Mouse (Mus musculus) CD4-positive, CD25-positive, alpha-beta regulatory T cell, adult 2 months (primary cell): ENCODE measurements at regions not wholly inside any gene's neighbourhood (a gene's known extent, or its start where the extent isn't known, plus 50 kb on each side); places are given as distances from the start of the nearest gene placed in this dataset.

Experiments used
- DNase-seq: peaks from one replicate; pipeline ENCODE4 v3.0.0-alpha.2; 2012; ENCODE audit warnings: low read depth, low spot score

- no peak for DNase-seq
Measured at GRCm38 (mm10) chr9:27556315-27557225, 160.0 kb downstream of the Spata19 start.

GRCm38 (mm10) chr9:27557886-27558285, 161.3 kb downstream of the Spata19 start:
- no peak for DNase-seq

- DNase-seq = peak; percentile 13
Measured at GRCm38 (mm10) chr9:27558286-27558685, 161.7 kb downstream of the Spata19 start.

GRCm38 (mm10) chr9:27568372-27569053, 171.9 kb downstream of the Spata19 start:
- no peak for DNase-seq

- no peak for DNase-seq
Measured at GRCm38 (mm10) chr9:27569054-27569387, 172.4 kb downstream of the Spata19 start.

GRCm38 (mm10) chr9:27617096-27617839, 173.3 kb upstream of the Opcml start:
- no peak for DNase-seq

- no peak for DNase-seq
Measured at GRCm38 (mm10) chr9:27634901-27635300, 155.7 kb upstream of the Opcml start.

- no peak for DNase-seq
Measured at GRCm38 (mm10) chr9:27640611-27641010, 150.0 kb upstream of the Opcml start.

GRCm38 (mm10) chr9:27643312-27643711, 147.3 kb upstream of the Opcml start:
- DNase-seq = no peak

- no peak for DNase-seq
Measured at GRCm38 (mm10) chr9:27643916-27644315, 146.7 kb upstream of the Opcml start.

GRCm38 (mm10) chr9:27645435-27645834, 145.1 kb upstream of the Opcml start:
- no peak for DNase-seq

GRCm38 (mm10) chr9:27646100-27646499, 144.5 kb upstream of the Opcml start:
- no peak for DNase-seq

GRCm38 (mm10) chr9:27646956-27647355, 143.6 kb upstream of the Opcml start:
- no peak for DNase-seq

- no peak for DNase-seq
Measured at GRCm38 (mm10) chr9:27658001-27658400, 132.6 kb upstream of the Opcml start.

GRCm38 (mm10) chr9:27661431-27662300, 128.9 kb upstream of the Opcml start:
- DNase-seq = no peak

- no peak for DNase-seq
Measured at GRCm38 (mm10) chr9:27663230-27663629, 127.3 kb upstream of the Opcml start.

- DNase-seq = no peak
Measured at GRCm38 (mm10) chr9:27665659-27666058, 124.9 kb upstream of the Opcml start.

- DNase-seq = no peak
Measured at GRCm38 (mm10) chr9:27670032-27670740, 120.4 kb upstream of the Opcml start.

- DNase-seq = no peak
Measured at GRCm38 (mm10) chr9:27685325-27685724, 105.2 kb upstream of the Opcml start.

- DNase-seq = no peak
Measured at GRCm38 (mm10) chr9:27691616-27692015, 99.0 kb upstream of the Opcml start.

- DNase-seq = no peak
Measured at GRCm38 (mm10) chr9:27692751-27693150, 97.8 kb upstream of the Opcml start.
